12 mouse cellular contexts compared by ENCODE assay signal in the genomic region with DNA sequence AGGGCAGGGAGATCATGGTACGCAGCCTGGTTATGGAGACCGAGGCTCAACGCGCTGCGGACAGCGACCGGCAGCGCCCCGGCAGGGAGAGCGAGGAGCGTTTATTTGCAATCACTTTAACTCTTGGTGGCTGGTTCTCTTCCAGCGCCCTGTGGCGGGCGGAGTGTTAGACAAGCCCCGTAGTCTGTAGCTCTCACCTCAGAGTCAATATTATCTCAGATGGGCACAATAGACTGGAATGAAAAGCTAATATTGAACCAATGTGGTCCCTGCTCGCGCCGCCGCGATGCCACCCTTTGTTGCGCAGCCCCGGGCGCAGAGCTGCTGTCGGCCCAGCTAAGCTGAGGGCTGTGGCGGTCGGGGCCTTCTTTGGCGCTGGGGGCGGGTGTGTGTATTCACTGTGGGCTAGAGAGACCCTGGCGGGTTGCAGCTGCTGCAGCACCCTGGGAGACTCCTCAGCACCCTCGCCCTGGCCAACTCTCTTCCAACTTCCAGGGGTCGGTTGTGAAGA. TPM values are rescaled to one million over a fixed set of nuclear protein-coding genes. Genes with fewer than 3 reads are reported as not detected.
DNase-seq lines count a peak whose midpoint lies in the region; ATAC-seq and TF ChIP-seq lines count a peak whose summit lies in the region.
"Had no signal": no experiment of that assay in that cellular context is flagged by ENCODE, and none has a peak within 500 bp of the region (broad histone marks: within the 10 kb centered on the region; RNA-seq: fewer than 3 reads in every experiment).

No protein-coding gene starts in this region.

- no peaks in the 10 kb centered on the region for H3K4me1 ChIP-seq in lung, embryonic 14.5 days (ENCODE audit: insufficient read depth)
- H3K4me1 ChIP-seq in lung, adult 2 months (ENCODE audit: control insufficient read depth, insufficient read depth, low read length) = no peaks in the 10 kb centered on the region
- no peaks in the 10 kb centered on the region; the same call in 1 of the 2 replicates for H3K4me1 ChIP-seq in embryonic fibroblast, embryonic 13.5 days (ENCODE audit: control insufficient read depth, insufficient read depth, low read length)
- H3K4me1 ChIP-seq in hindbrain, postnatal 0 days (ENCODE audit: insufficient read depth, low read length) = no peaks in the 10 kb centered on the region
- peaks cover 8% of the 10 kb centered on the region for H3K4me1 ChIP-seq in neural tube, embryonic 15.5 days

- no peak for TF ChIP-seq CTCF in lung, embryonic 14.5 days (IDR thresholded peaks at IDR 0.05; ENCODE audit: low read depth)
- TF ChIP-seq CTCF in lung, adult 2 months (IDR thresholded peaks at IDR 0.05; ENCODE audit: insufficient read depth, low read length) = no peak
- no peak for TF ChIP-seq CTCF in embryonic fibroblast, embryonic 13.5 days (IDR thresholded peaks at IDR 0.05; ENCODE audit: borderline replicate concordance, insufficient read depth, low read length)
- no peak for TF ChIP-seq CTCF in hindbrain, postnatal 0 days (IDR thresholded peaks at IDR 0.05; ENCODE audit: low read depth)

- H3K36me3 ChIP-seq in lung, embryonic 14.5 days (ENCODE audit: insufficient read depth) = no peaks in the 10 kb centered on the region
- no peaks in the 10 kb centered on the region for H3K36me3 ChIP-seq in hindbrain, postnatal 0 days (ENCODE audit: insufficient read depth, low read length)
- H3K36me3 ChIP-seq in neural tube, embryonic 15.5 days = no peaks in the 10 kb centered on the region

- no peak for ATAC-seq in lung, embryonic 14.5 days (ENCODE audit: insufficient read depth)
- ATAC-seq in hindbrain, postnatal 0 days = no peak
- no peak for ATAC-seq in neural tube, embryonic 15.5 days (ENCODE audit: low FRiP score)
- ATAC-seq in cerebellum, adult (ENCODE audit: insufficient number of reproducible peaks, low FRiP score, low TSS enrichment) = no peak
- ATAC-seq: Patski had no signal

- no peak overlapping the region for H3K9ac ChIP-seq in lung, embryonic 14.5 days
- H3K9ac ChIP-seq in hindbrain, postnatal 0 days (replicated peaks; ENCODE audit: low read length) = no peak overlapping the region
- H3K9ac ChIP-seq in neural tube, embryonic 15.5 days (replicated peaks) = no peak overlapping the region

- intact Hi-C loops in left cerebral cortex, postnatal 14 days (cut with DNase I) = loop anchor here (10.0 kb wide), 1 partner anchor 863 kb away; no protein-coding TSS in a partner anchor

- no peak for TF ChIP-seq POLR2A in lung, adult 2 months (IDR thresholded peaks at IDR 0.05; ENCODE audit: borderline replicate concordance, extremely low read depth, low read depth, low read length)
- TF ChIP-seq POLR2A in embryonic fibroblast, embryonic 13.5 days (IDR thresholded peaks at IDR 0.05; ENCODE audit: low read depth, low read length) = no peak

- no peak overlapping the region for H3K4me3 ChIP-seq in lung, embryonic 14.5 days (ENCODE audit: low read depth, low read length)
- H3K4me3 ChIP-seq in lung, adult 2 months (replicated peaks; ENCODE audit: extremely low read depth, low read depth, low read length) = no peak overlapping the region
- 0 out of 2 replicates have a peak overlapping the region, but pooled peaks have one; percentile 8 for H3K4me3 ChIP-seq in embryonic fibroblast, embryonic 13.5 days (ENCODE audit: insufficient read depth, low read length)
- no peak overlapping the region for H3K4me3 ChIP-seq in hindbrain, postnatal 0 days (ENCODE audit: low read length)
- H3K4me3 ChIP-seq in neural tube, embryonic 15.5 days (replicated peaks) = no peak overlapping the region

- H3K27ac ChIP-seq in lung, embryonic 14.5 days (ENCODE audit: low read depth) = no peak overlapping the region
- H3K27ac ChIP-seq in embryonic fibroblast, embryonic 13.5 days (ENCODE audit: insufficient read depth, low read length) = no peak overlapping the region
- H3K27ac ChIP-seq in hindbrain, postnatal 0 days = no peak overlapping the region
- H3K27ac ChIP-seq in neural tube, embryonic 15.5 days (replicated peaks) = no peak overlapping the region

- H3K9me3 ChIP-seq in lung, embryonic 14.5 days (ENCODE audit: low read depth, low read length) = no peaks in the 10 kb centered on the region
- no peaks in the 10 kb centered on the region for H3K9me3 ChIP-seq in hindbrain, postnatal 0 days (ENCODE audit: low read length)
- H3K9me3 ChIP-seq in neural tube, embryonic 15.5 days (replicated peaks) = no peaks in the 10 kb centered on the region

- no peak overlapping the region; the same call in 1 of the 2 replicates for H3K4me2 ChIP-seq in lung, embryonic 14.5 days
- H3K4me2 ChIP-seq in hindbrain, postnatal 0 days (ENCODE audit: low read depth, low read length) = peak overlapping the region; percentile 17; the same call in 1 of the 2 replicates
- H3K4me2 ChIP-seq in neural tube, embryonic 15.5 days = peak overlapping the region; percentile 27; the same call in 1 of the 2 replicates

- under 1% methylated on average over 31 of the region's 31 CpGs for WGBS in lung, embryonic 14.5 days
- 2% methylated on average over 31 of the region's 31 CpGs for WGBS in lung, adult 2 months
- WGBS in hindbrain, postnatal 0 days = 2% methylated on average over 31 of the region's 31 CpGs
- WGBS in neural tube, embryonic 15.5 days = under 1% methylated on average over 31 of the region's 31 CpGs

- peaks cover 86% of the 10 kb centered on the region for H3K27me3 ChIP-seq in lung, embryonic 14.5 days (ENCODE audit: insufficient read depth, low read length)
- peaks cover 96% of the 10 kb centered on the region for H3K27me3 ChIP-seq in hindbrain, postnatal 0 days (ENCODE audit: insufficient read depth, low read length)
- H3K27me3 ChIP-seq in neural tube, embryonic 15.5 days (replicated peaks) = peaks cover 95% of the 10 kb centered on the region
- H3K27me3 ChIP-seq: Patski had no signal

- peak; percentile 63 for DNase-seq in lung, embryonic 14.5 days
- DNase-seq in lung, adult 2 months = no peak
- no peak for DNase-seq in hindbrain, postnatal 0 days (ENCODE audit: low spot score)
- DNase-seq in left cerebral cortex, postnatal 14 days (ENCODE audit: low spot score in 2 of 2) = no peak
- DNase-seq in frontal cortex, postnatal 36 days (ENCODE audit: low spot score in 2 of 2) = no peak
- DNase-seq: gastrocnemius, postnatal 10 days had no signal

RNA-seq across cellular contexts. Expression of gene Emx2, which starts 6.7 kb away (rescaled TPM):
- not detected in 2 replicates for polyA plus RNA-seq in lung, embryonic 14.5 days (2014; fragmentation: Nextera tagmentation; extraction: Ambion mirVana)
- not detected in 2 replicates for polyA plus RNA-seq in lung, adult 2 months (2012; rRNA removed)
- polyA plus RNA-seq in embryonic fibroblast, embryonic 13.5 days (2011; ENCODE audit: insufficient read length, low read depth, missing spikeins) = 16.6 and 20.5 TPM in 2 replicates
- 0.18 and 0.47 TPM in 2 replicates for total RNA-seq in hindbrain, postnatal 0 days (2014; rRNA removed)
- polyA plus RNA-seq in hindbrain, postnatal 0 days (2015; fragmentation: Nextera tagmentation; extraction: Ambion mirVana) = 0.08 and 0.15 TPM in 2 replicates
- polyA plus RNA-seq in neural tube, embryonic 15.5 days (2015; fragmentation: Nextera tagmentation; extraction: Ambion mirVana) = 0.06 TPM in 1 of 2 replicates, not detected in the other
- total RNA-seq in left cerebral cortex, postnatal 14 days (2021) = 10 to 100 TPM; 10.6 to 10.9 TPM
- total RNA-seq: liver, adult 2 months had no signal
- polyA plus RNA-seq: liver, adult 2 months; neural tube, embryonic 14.5 days had no signal

Comparison
In these comparisons a context has a peak if more than half of its experiments do, and no peak if none do; other contexts are left out.
1. RNA of gene Emx2, which starts 6.7 kb away (polyA plus RNA-seq): 16.6 to 20.5 TPM in embryonic fibroblast, embryonic 13.5 days; 0.08 to 0.15 TPM in hindbrain, postnatal 0 days, 0.06 TPM in neural tube, embryonic 15.5 days, not detected in lung, embryonic 14.5 days and not detected in lung, adult 2 months; every median in the first group is over 10 times any median in the second.